Mouse (Mus musculus) neural tube, embryonic 15.5 days (tissue): ENCODE results near the gene Ren1. TPM values are rescaled to one million over a fixed set of nuclear protein-coding genes. Genes with fewer than 3 reads are reported as not detected.

Experiments used
- ATAC-seq: fragments of 200-750 bp; cut with Nextera tagmentation; 2 replicates; pipeline ENCODE4 v1.8.0; 2017; ENCODE audit warnings: mild to moderate bottlenecking, moderate TSS enrichment, moderate library complexity; ENCODE audit not compliant: low FRiP score
- H3K27ac ChIP-seq: fragments of 300-500 bp; sonication (generic); replicated peaks from 2 replicates; pipeline ENCODE4 v1.5.1; 2015; ENCODE audit warnings: mild to moderate bottlenecking, inconsistent platforms
- H3K27me3 ChIP-seq: fragments of 300-500 bp; sonication (generic); replicated peaks from 2 replicates; pipeline ENCODE4 v1.6.1; 2015; ENCODE audit warnings: inconsistent platforms
- H3K36me3 ChIP-seq: fragments of 300-500 bp; sonication (generic); 2 replicates; pipeline ENCODE4 v1.6.1; 2015; ENCODE audit warnings: inconsistent platforms
- H3K4me1 ChIP-seq: fragments of 300-500 bp; sonication (generic); 2 replicates; pipeline ENCODE4 v1.6.1; 2015; ENCODE audit warnings: inconsistent platforms
- H3K4me2 ChIP-seq: fragments of 300-500 bp; sonication (generic); 2 replicates; pipeline ENCODE4 v1.6.1; 2015; ENCODE audit warnings: inconsistent platforms, mild to moderate bottlenecking, moderate library complexity
- H3K4me3 ChIP-seq: fragments of 300-500 bp; sonication (generic); replicated peaks from 2 replicates; pipeline ENCODE4 v1.5.1; 2015; ENCODE audit warnings: mild to moderate bottlenecking, inconsistent platforms
- H3K9ac ChIP-seq: fragments of 300-500 bp; sonication (generic); replicated peaks from 2 replicates; pipeline ENCODE4 v1.6.1; 2015; ENCODE audit warnings: mild to moderate bottlenecking, inconsistent platforms
- H3K9me3 ChIP-seq: fragments of 300-500 bp; sonication (generic); replicated peaks from 2 replicates; pipeline ENCODE4 v1.6.1; 2016; ENCODE audit warnings: inconsistent platforms
- WGBS: fragments of 180-500 bp; shearing (Covaris S2); methylation state at CpG from one replicate; pipeline ENCODE4 v1.1.7; 2015; ENCODE audit warnings: mixed read lengths; 5-methylcytosine and 5-hydroxymethylcytosine counted together
- polyA plus RNA-seq: library from polyadenylated mRNA; unstranded; fragments of >200 nt; fragmentation: Nextera tagmentation; extraction: Ambion mirVana; gene quantifications from 2 replicates; pipeline ENCODE4 v1.2.1, GENCODE M21; 2015

The Ren1 gene
- polyA plus RNA-seq, 1 experiment from 2014 or later, result 0.74 TPM

DNA sequence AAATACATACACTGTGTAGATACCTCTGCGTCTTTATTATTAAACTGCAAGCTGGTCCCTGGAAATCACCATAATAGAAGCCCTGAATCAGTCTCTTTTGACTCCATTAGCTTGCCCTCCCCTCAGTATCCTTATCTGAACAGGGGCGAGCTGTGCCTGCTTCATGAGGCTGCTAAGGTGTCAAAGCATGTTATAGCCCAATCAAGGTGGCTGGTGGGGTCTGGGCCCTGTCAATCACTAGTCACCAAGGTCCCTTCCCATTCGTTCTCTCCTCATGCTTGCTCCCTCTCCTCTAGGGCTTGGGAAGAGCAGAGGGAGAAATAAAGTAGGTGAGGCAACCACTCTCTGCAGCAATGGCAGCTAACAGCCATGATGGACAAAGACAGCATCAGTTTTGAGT, 3.1 kb upstream of the Ren1 start:
- 67% methylated on average over 3 of the region's 3 CpGs for WGBS
- Histone ChIP-seq H3K36me3 (no peaks in the 10 kb centered on the region), H3K4me2 (no peak overlapping the region), H3K27me3 (no peaks in the 10 kb centered on the region), H3K4me3 (no peak overlapping the region), H3K27ac (no peak overlapping the region), H3K4me1 (0 out of 2 replicates have a peak, but pooled peaks cover 5% of the 10 kb centered on the region), H3K9me3 (no peaks in the 10 kb centered on the region), H3K9ac (no peak overlapping the region)
- no peak for ATAC-seq

DNA sequence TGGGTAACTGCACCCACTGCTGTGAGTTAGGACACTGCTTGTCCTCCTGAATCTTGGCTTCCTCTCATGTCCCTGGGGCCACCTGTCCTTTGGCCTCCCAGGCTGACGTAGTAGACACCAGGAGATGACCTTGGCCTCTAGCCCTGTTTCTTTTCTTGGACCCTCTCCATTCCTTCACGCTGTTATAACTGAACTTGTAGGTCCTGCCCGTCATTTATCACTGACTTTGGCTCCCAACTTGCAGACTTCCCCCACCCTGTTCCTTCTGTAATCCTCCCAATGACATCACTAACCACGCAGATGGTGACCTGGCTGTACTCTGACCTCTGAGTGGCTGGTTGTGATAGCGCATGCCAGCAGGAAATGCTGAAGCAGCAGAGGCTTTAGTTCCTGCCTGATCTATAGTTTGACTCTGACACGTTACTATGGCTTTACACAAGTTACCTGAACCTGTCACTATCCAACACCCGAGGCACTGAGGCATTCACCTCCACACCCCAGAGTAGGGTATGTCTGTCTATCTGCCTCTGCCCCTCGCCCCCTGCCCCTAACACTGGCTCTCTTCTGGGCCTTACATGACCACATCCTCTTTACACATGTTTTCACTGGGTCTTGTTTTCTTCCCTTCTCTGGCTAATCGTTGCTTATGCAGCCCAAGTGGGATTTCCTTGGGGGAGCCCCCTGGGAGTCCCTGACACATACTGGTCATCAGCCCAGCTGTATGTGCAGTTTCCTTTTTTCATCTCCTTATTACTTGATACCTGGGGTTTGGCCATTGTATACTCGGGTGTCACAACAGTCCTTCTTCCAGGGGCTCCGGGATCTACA, 2.4 kb upstream of the Ren1 start:
- no peaks in the 10 kb centered on the region for H3K36me3 ChIP-seq
- no peak overlapping the region for H3K4me2 ChIP-seq
- no peak overlapping the region for H3K9ac ChIP-seq
- H3K27me3 ChIP-seq, result no peaks in the 10 kb centered on the region
- 0 out of 2 replicates have a peak, but pooled peaks cover 5% of the 10 kb centered on the region for H3K4me1 ChIP-seq
- H3K9me3 ChIP-seq, result no peaks in the 10 kb centered on the region
- ATAC-seq, result no peak
- no peak overlapping the region for H3K27ac ChIP-seq
- no peak overlapping the region for H3K4me3 ChIP-seq
- 82% methylated on average over 11 of the region's 11 CpGs for WGBS

DNA sequence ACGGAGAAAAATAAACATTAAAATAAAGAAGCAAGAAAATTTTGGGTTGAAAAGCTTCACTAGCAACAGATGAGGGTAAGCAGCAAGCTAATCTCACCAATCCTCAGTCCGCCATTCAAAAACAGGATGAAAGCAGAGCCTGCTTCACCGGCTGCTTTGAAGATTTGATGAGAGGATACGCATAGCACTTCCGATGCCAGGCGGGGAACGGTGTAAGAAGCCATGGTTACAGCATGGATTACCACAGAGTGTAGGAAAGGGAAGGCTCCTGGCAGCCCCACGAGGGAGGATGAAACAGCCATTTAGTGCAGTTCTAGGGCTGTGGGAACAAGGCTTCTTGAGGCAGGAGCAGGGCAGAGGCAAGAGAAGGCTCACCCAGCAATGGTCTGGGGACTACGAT, 1.5 kb downstream of the Ren1 start:
- no peak overlapping the region for H3K4me3 ChIP-seq
- H3K27ac ChIP-seq, result no peak overlapping the region
- H3K36me3 ChIP-seq, result no peaks in the 10 kb centered on the region
- peaks cover 9% of the 10 kb centered on the region; the same call in 1 of the 2 replicates for H3K4me1 ChIP-seq
- WGBS, result 63% methylated on average over 9 of the region's 9 CpGs
- H3K27me3 ChIP-seq, result peaks cover 11% of the 10 kb centered on the region; the same call in 1 of the 2 replicates
- H3K9ac ChIP-seq, result no peak overlapping the region
- no peaks in the 10 kb centered on the region for H3K9me3 ChIP-seq
- ATAC-seq, result no peak
- H3K4me2 ChIP-seq, result no peak overlapping the region

DNA sequence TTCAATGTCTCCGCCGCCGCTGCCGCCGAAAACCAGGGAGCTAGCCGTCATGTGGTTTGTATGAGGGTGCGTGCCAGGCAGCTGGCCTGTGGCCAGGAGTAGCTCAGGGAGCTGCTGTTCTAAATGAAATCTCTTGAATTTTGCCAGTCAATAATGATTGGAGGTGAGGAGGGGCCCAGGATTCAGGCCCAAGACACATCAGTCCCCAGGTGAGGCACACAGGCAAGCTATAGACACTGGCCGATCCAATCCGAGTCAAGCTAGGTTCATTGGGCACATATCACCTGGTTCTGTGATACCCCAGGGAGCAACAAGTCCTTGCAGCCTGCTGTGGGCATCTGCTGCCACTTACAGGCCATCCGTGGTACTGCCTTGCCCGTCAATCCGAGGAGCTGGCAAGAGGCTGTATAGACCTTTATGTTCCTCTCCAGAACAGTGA, 3.1 kb downstream of the Ren1 start:
- Histone ChIP-seq H3K27ac (no peak overlapping the region), H3K36me3 (no peaks in the 10 kb centered on the region), H3K4me1 (peaks cover 9% of the 10 kb centered on the region; the same call in 1 of the 2 replicates), H3K9me3 (no peaks in the 10 kb centered on the region), H3K4me2 (0 out of 2 replicates have a peak overlapping the region, but pooled peaks have one; percentile 9), H3K9ac (no peak overlapping the region), H3K4me3 (no peak overlapping the region), H3K27me3 (peaks cover 11% of the 10 kb centered on the region; the same call in 1 of the 2 replicates)
- WGBS, result 34% methylated on average over 12 of the region's 12 CpGs
- ATAC-seq, result peak; percentile 46; the same call in 1 of the 2 replicates

DNA sequence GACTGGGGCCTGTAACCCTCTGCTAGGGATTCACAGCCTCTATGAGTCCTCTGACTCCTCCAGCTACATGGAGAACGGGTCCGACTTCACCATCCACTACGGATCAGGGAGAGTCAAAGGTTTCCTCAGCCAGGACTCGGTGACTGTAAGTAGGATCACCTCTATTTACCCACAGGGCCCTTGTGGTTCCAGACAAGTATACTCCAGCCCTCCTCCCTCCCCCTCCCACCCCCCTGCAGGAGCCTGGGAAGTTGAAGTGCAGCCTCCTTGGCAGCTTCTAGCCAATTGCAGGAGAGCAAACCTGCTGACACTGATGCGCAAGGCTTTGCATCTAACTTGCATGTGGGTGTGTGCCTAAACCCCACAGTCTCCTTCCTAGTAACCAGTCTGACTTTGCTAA, 5.2 kb downstream of the Ren1 start:
- Histone ChIP-seq H3K4me1 (peaks cover 6% of the 10 kb centered on the region; the same call in 1 of the 2 replicates), H3K36me3 (no peaks in the 10 kb centered on the region), H3K4me3 (no peak overlapping the region), H3K9me3 (no peaks in the 10 kb centered on the region), H3K9ac (no peak overlapping the region), H3K4me2 (no peak overlapping the region), H3K27me3 (peaks cover 11% of the 10 kb centered on the region; the same call in 1 of the 2 replicates), H3K27ac (no peak overlapping the region)
- ATAC-seq, result no peak
- 59% methylated on average over 5 of the region's 5 CpGs for WGBS

DNA sequence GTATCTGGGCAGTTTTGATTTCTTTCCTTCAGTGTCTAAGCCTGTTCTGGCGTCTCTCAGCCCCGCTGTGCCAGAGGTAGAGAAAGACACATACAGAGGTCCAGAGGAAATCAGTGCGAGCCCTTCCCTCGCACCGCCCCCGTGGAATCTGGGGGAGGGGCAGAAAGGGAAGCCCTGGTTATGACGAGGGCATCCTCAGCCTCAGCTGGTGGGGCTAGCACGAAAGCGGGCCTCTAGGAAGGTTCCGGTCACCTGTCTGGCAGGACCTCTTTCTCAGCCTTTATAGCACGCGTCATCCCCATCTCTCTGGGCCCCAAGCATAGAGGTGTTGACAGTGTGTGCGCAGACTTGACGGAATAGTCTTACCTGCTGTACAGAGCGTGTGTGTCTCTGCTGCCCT, 5.6 kb downstream of the Ren1 start:
- Histone ChIP-seq H3K4me1 (peaks cover 4% of the 10 kb centered on the region; the same call in 1 of the 2 replicates), H3K4me2 (no peak overlapping the region), H3K9me3 (no peaks in the 10 kb centered on the region), H3K27me3 (peaks cover 11% of the 10 kb centered on the region; the same call in 1 of the 2 replicates), H3K27ac (no peak overlapping the region), H3K36me3 (no peaks in the 10 kb centered on the region), H3K4me3 (no peak overlapping the region), H3K9ac (no peak overlapping the region)
- WGBS, result 65% methylated on average over 15 of the region's 15 CpGs
- ATAC-seq, result no peak

DNA sequence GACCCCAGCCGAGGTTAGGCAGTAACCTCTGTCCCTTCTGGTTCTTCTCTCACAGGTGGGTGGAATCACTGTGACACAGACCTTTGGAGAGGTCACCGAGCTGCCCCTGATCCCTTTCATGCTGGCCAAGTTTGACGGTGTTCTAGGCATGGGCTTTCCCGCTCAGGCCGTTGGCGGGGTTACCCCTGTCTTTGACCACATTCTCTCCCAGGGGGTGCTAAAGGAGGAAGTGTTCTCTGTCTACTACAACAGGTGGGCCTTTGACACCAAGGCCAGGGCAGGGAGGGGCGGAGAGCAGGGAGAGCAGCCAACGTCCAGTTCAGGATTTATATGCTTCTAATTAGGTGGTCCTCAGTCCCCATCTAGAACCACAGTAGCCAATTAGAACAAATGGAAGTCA, 6.0 kb downstream of the Ren1 start:
- H3K36me3 ChIP-seq, result no peaks in the 10 kb centered on the region
- no peak for ATAC-seq
- H3K4me1 ChIP-seq, result peaks cover 4% of the 10 kb centered on the region; the same call in 1 of the 2 replicates
- no peak overlapping the region for H3K27ac ChIP-seq
- no peak overlapping the region for H3K9ac ChIP-seq
- H3K27me3 ChIP-seq, result peaks cover 11% of the 10 kb centered on the region; the same call in 1 of the 2 replicates
- H3K4me2 ChIP-seq, result no peak overlapping the region
- no peak overlapping the region for H3K4me3 ChIP-seq
- no peaks in the 10 kb centered on the region for H3K9me3 ChIP-seq
- 65% methylated on average over 8 of the region's 8 CpGs for WGBS

DNA sequence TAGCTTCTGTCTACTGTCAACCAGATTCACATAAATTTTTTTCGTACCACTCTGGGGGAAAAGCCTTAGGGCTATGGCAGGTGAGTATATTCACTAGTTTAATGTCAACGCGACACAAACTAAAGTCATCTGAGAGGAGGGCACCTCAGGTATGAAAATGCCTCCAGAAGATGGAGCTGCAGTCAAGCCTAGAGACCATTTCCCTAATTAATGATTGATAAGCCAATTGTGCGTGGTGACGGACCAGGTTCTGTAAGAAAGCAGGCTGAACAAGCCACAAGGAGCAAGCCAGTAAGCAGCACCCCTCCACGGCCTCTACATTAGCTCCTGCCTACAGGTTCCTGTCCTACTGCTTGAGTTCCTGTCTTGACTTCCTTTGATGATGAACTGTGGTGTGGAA, 10.7 kb downstream of the Ren1 start:
- Histone ChIP-seq H3K9ac (no peak overlapping the region), H3K4me2 (no peak overlapping the region), H3K4me3 (no peak overlapping the region), H3K36me3 (no peaks in the 10 kb centered on the region), H3K9me3 (no peaks in the 10 kb centered on the region), H3K27me3 (peaks cover 15% of the 10 kb centered on the region), H3K4me1 (peaks cover 18% of the 10 kb centered on the region), H3K27ac (no peak overlapping the region)
- ATAC-seq, result no peak
- WGBS, result 94% methylated on average over 6 of the region's 6 CpGs

DNA sequence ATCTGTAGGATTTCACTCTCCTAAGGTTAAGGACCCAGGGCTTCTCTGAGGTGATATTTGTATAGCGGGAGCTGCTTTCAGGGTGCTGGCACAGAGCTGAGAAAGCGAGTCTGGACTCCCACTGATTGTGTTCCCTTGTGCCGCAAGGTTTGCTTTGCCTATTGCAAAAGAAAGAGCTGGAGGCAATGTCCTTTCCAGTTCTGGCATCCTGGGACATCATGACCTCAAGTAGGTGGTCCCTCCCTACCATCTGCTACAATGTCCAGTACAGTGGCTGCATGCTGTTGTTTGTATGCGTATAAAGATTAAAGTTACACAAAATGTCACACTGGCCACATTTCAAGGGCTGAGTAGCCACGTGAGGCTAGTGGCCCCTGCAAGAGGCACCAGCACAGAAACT, 11.8 kb downstream of the Ren1 start:
- Histone ChIP-seq H3K9me3 (no peaks in the 10 kb centered on the region), H3K9ac (no peak overlapping the region), H3K4me2 (no peak overlapping the region), H3K27me3 (peaks cover 15% of the 10 kb centered on the region), H3K27ac (no peak overlapping the region), H3K4me1 (peaks cover 20% of the 10 kb centered on the region), H3K4me3 (no peak overlapping the region), H3K36me3 (no peaks in the 10 kb centered on the region)
- WGBS, result 93% methylated on average over 5 of the region's 5 CpGs
- ATAC-seq, result no peak

DNA sequence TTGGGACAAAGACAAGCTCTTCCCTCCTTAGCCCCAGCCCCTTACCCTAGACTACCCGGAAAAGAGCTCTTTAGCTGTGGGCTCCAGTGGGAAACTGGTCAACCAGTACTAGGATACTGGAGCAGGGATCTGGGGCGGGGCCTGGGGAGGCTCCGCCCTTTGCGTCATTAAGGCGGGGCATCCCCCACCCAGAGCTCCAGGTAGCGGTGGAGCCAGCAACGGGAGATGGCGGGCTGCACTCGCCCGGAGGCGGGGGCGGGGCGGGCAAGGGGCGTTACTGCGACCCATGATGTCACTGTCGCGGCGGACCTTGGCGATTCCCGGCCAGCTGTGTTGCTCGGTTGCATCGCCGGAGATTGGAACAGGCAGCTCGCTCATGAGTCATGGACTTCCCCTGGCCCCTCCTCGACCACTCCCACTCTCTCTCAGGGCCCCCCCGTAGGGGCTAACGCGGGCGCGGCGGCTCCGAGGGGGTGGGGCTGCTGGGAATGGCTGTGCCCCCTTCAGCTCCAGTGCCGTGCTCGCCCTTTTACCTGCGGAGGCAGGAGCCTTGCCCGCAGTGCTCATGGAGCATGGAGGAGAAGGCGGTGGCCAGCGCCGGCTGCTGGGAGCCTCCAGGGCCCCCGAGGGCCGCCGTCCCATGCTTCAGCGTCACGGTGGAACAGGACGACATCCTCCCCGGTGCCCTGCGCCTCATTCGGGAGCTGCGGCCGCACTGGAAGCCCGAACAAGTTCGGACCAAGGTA, 13.1 kb downstream of the Ren1 start, which contains the start of gene Etnk2:
Gene Etnk2 (plus strand): TSS at position 297 of the 746 bp plus-strand sequence.
- Histone ChIP-seq H3K36me3 (no peaks in the 10 kb centered on the region), H3K4me2 (peak within 1 kb of the TSS; percentile 88), H3K9ac (peak within 1 kb of the TSS; percentile 71), H3K4me1 (peaks cover 32% of the 10 kb centered on the region), H3K27me3 (peaks cover 15% of the 10 kb centered on the region), H3K27ac (peak within 1 kb of the TSS; percentile 69), H3K9me3 (no peaks in the 10 kb centered on the region), H3K4me3 (peak within 1 kb of the TSS; percentile 69)
- WGBS, result under 1% methylated on average over 52 of the region's 52 CpGs
- peak; percentile 86 for ATAC-seq

DNA sequence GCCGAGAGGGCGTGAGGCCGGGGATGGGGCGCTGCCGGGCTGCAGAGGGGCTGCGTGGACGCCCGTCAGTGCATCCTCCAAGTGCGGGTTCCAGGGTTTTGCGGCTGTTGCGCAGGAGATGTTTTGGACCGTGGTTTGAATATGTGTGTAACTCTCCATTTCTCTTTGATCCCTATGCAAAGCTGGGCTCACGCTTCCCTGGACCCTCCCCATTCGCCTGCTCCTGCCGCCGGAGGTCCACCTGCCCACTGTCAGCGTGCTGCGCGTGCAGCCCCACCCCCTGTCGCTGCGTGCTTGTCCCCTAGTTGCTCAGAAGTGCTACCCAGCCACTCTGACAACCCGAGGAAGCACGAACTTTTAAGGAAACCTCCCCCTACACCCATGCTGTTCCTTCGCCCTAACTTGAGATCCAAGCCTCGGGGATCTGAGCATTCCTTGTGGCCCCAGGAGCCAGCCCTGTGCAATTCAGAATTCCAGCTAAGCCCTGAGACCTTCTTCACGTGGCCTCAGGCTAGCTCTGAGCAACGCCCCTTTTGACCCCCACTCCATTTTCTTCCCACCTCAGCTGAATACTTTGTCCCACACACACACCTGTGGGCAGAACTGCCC, 13.8 kb downstream of the Ren1 start:
- peaks cover 15% of the 10 kb centered on the region for H3K27me3 ChIP-seq
- H3K36me3 ChIP-seq, result no peaks in the 10 kb centered on the region
- ATAC-seq, result peak; percentile 36; the same call in 1 of the 2 replicates
- H3K4me3 ChIP-seq, result peak overlapping the region; percentile 69
- H3K9me3 ChIP-seq, result no peaks in the 10 kb centered on the region
- peak overlapping the region; percentile 71 for H3K9ac ChIP-seq
- H3K4me2 ChIP-seq, result peak overlapping the region; percentile 88
- peak overlapping the region; percentile 69 for H3K27ac ChIP-seq
- peaks cover 32% of the 10 kb centered on the region for H3K4me1 ChIP-seq
- 4% methylated on average over 27 of the region's 27 CpGs for WGBS
